Mouse (Mus musculus): ENCODE data around the gene Ugcg.
"Not testable (repeated sequence)": the region's sequence is repeated elsewhere in the genome, so short reads cannot be mapped to it uniquely, and the experiment has no call there.

Gene Ugcg

GRCm38 (mm10) chr4:59259806-59260205 lies 70.7 kb downstream of the Ugcg start:
- DNase-seq (ENCODE audit: low read depth) = no peak

- DNase-seq (ENCODE audit: low read depth) = no peak
Observed at GRCm38 (mm10) chr4:59260871-59261515, 71.9 kb downstream of the Ugcg start.

GRCm38 (mm10) chr4:59261582-59261981 lies 72.5 kb downstream of the Ugcg start:
- DNase-seq (ENCODE audit: low read depth) = not testable (repeated sequence)

GRCm38 (mm10) chr4:59262156-59262555 lies 73.1 kb downstream of the Ugcg start:
- DNase-seq (ENCODE audit: low read depth) = no peak

- no peak for DNase-seq (ENCODE audit: low read depth)
Observed at GRCm38 (mm10) chr4:59263418-59263817, 74.4 kb downstream of the Ugcg start.

GRCm38 (mm10) chr4:59264611-59265095 lies 75.6 kb downstream of the Ugcg start:
- no peak for DNase-seq (ENCODE audit: low read depth)

- no peak for DNase-seq (ENCODE audit: low read depth)
Observed at GRCm38 (mm10) chr4:59265182-59265581, 76.1 kb downstream of the Ugcg start.

- DNase-seq (ENCODE audit: low read depth) = no peak
Observed at GRCm38 (mm10) chr4:59265631-59266030, 76.6 kb downstream of the Ugcg start.
